14 mouse cellular contexts compared by ENCODE assay signal in the genomic region with DNA sequence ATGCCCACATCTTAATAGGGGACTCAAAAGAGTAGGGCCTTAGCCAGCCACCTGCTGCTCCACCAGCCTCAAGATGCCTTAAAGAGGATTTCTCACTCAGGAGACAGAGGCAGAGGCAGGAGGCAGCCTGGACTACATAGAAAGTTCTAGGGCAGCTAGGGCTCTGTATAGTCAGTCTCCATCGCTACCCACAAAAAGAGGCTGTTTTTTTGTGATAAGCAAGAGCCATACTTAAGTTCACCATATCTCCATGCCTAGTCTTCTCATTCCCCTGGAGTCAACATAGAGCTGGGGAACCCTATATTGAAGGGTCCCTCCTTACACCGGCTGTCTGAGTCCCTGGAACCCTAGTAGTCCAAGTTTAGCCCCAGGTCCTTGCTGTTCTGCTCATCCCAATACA. TPM values are rescaled to one million over a fixed set of nuclear protein-coding genes. Genes with fewer than 3 reads are reported as not detected.
DNase-seq lines count a peak whose midpoint lies in the region; ATAC-seq lines count a peak whose summit lies in the region.
"Had no signal": no experiment of that assay in that cellular context is flagged by ENCODE, and none has a peak within 500 bp of the region (broad histone marks: within the 10 kb centered on the region; RNA-seq: fewer than 3 reads in every experiment).

No protein-coding gene starts in this region.

- no peaks in the 10 kb centered on the region for H3K27me3 ChIP-seq in heart, embryonic 11.5 days (ENCODE audit: control insufficient read depth, insufficient read depth, low read length)
- H3K27me3 ChIP-seq: heart, embryonic 15.5 days had no signal

- no peaks in the 10 kb centered on the region for H3K9me3 ChIP-seq in heart, embryonic 11.5 days (replicated peaks; ENCODE audit: control insufficient read depth, low read length)
- H3K9me3 ChIP-seq: heart, embryonic 15.5 days had no signal

- H3K9ac ChIP-seq in heart, embryonic 11.5 days (ENCODE audit: low read depth, low read length): 0 out of 2 replicates have a peak overlapping the region, but pooled peaks have one; percentile 22
- H3K9ac ChIP-seq: heart, embryonic 15.5 days; lung, embryonic 14.5 days had no signal

- H3K4me1 ChIP-seq in heart, embryonic 11.5 days (ENCODE audit: control insufficient read depth, insufficient read depth, low read length): peaks cover 69% of the 10 kb centered on the region

- H3K27ac ChIP-seq in heart, embryonic 11.5 days (ENCODE audit: low read depth, low read length): no peak overlapping the region
- H3K27ac ChIP-seq: heart, embryonic 15.5 days; kidney, postnatal 0 days; macrophage had no signal

- no peak for DNase-seq in heart, postnatal 36 days
- DNase-seq in c-Kit-positive CD71-positive TER-119-negative erythroid progenitor cells, embryonic 14.5 days (ENCODE audit: low read depth): peak; percentile 51
- peak; percentile 29 for DNase-seq in liver
- no peak for DNase-seq in kidney, postnatal 10 days
- DNase-seq in layer of hippocampus, postnatal 36 days: no peak
- DNase-seq in cerebellum, adult 18-20 months: no peak
- DNase-seq: cerebellum, adult 9-11 months; lung, embryonic 14.5 days; spleen, adult 18-20 months had no signal

- WGBS in heart, embryonic 11.5 days (ENCODE audit: insufficient replicate concordance): 82% methylated on average over 2 of the region's 2 CpGs

- no peak for ATAC-seq in heart, embryonic 11.5 days (replicated peaks; ENCODE audit: insufficient number of reproducible peaks, low FRiP score, low TSS enrichment)
- ATAC-seq in megakaryocyte progenitor cell, adult 5-6 weeks (replicated peaks; ENCODE audit: poor library complexity): peak; percentile 67

- intact Hi-C loops in heart, postnatal 36 days (cut with DNase I): no loop called here

- H3K4me3 ChIP-seq in heart, embryonic 11.5 days (ENCODE audit: low read depth, low read length): no peak overlapping the region
- H3K4me3 ChIP-seq: heart, embryonic 15.5 days had no signal

- H3K36me3 ChIP-seq in heart, embryonic 11.5 days (ENCODE audit: control insufficient read depth, insufficient read depth, low read length): peaks cover 7% of the 10 kb centered on the region
- H3K36me3 ChIP-seq: heart, embryonic 15.5 days had no signal

- H3K4me2 ChIP-seq in heart, embryonic 11.5 days: no peak overlapping the region
- H3K4me2 ChIP-seq: heart, embryonic 15.5 days; lung, embryonic 14.5 days had no signal

RNA-seq across cellular contexts. Expression of gene Brd3os, which starts 28.4 kb away (rescaled TPM):
- polyA plus RNA-seq in heart, embryonic 11.5 days (2014; fragmentation: Nextera tagmentation; extraction: Ambion mirVana): 3.1 and 3.3 TPM in 2 replicates
- total RNA-seq in heart, postnatal 36 days (2021): 1 to 10 TPM; 1.1 to 2.1 TPM
- 0.12 TPM in 1 of 2 replicates, not detected in the other for total RNA-seq in megakaryocyte progenitor cell, adult 5-6 weeks (2015)
- 0.14 TPM in 1 of 2 replicates, not detected in the other for total RNA-seq in megakaryocyte progenitor cell, adult 5-6 weeks (2017)
- 10 to 100 TPM; 22.6 to 24.0 TPM for total RNA-seq in layer of hippocampus, postnatal 36 days (2021)

RNA-seq across cellular contexts. Expression of gene Brd3, which starts 36.9 kb away (rescaled TPM):
- polyA plus RNA-seq in heart, embryonic 11.5 days (2014; fragmentation: Nextera tagmentation; extraction: Ambion mirVana): 99.5 and 116 TPM in 2 replicates
- total RNA-seq in heart, postnatal 36 days (2021): 10 to 100 TPM; 33.1 to 33.9 TPM
- total RNA-seq in megakaryocyte progenitor cell, adult 5-6 weeks (2015): 52.4 and 54.7 TPM in 2 replicates
- total RNA-seq in megakaryocyte progenitor cell, adult 5-6 weeks (2017): 26.7 and 29.4 TPM in 2 replicates
- 10 to 100 TPM; 54.5 to 56.6 TPM for total RNA-seq in layer of hippocampus, postnatal 36 days (2021)

RNA-seq across cellular contexts. Expression of gene Vav2, which starts 43.7 kb away (rescaled TPM):
- polyA plus RNA-seq in heart, embryonic 11.5 days (2014; fragmentation: Nextera tagmentation; extraction: Ambion mirVana): 3.4 and 4.7 TPM in 2 replicates
- total RNA-seq in heart, postnatal 36 days (2021): 10 to 100 TPM; 14.0 to 14.4 TPM
- total RNA-seq in megakaryocyte progenitor cell, adult 5-6 weeks (2015): 4.8 and 7.5 TPM in 2 replicates
- 5.7 and 9.2 TPM in 2 replicates for total RNA-seq in megakaryocyte progenitor cell, adult 5-6 weeks (2017)
- 10 to 100 TPM; 11.2 to 11.5 TPM for total RNA-seq in layer of hippocampus, postnatal 36 days (2021)

RNA-seq across cellular contexts. Expression of gene Wdr5, which starts 44.4 kb away (rescaled TPM):
- 37.2 and 40.1 TPM in 2 replicates for polyA plus RNA-seq in heart, embryonic 11.5 days (2014; fragmentation: Nextera tagmentation; extraction: Ambion mirVana)
- 10 to 100 TPM; 24.4 to 25.6 TPM for total RNA-seq in heart, postnatal 36 days (2021)
- total RNA-seq in megakaryocyte progenitor cell, adult 5-6 weeks (2015): 36.7 and 37.2 TPM in 2 replicates
- total RNA-seq in megakaryocyte progenitor cell, adult 5-6 weeks (2017): 85.6 and 87.3 TPM in 2 replicates
- total RNA-seq in layer of hippocampus, postnatal 36 days (2021): 10 to 100 TPM; 27.1 to 27.7 TPM

Comparison
In these comparisons a context has a peak if more than half of its experiments do, and no peak if none do; other contexts are left out.
1. DNase-seq: peak in c-Kit-positive CD71-positive TER-119-negative erythroid progenitor cells, embryonic 14.5 days (single experiment) and liver (single experiment); none in heart, postnatal 36 days (0 of 2), kidney, postnatal 10 days (single experiment), layer of hippocampus, postnatal 36 days (0 of 2) and cerebellum, adult 18-20 months (0 of 2).
2. RNA of gene Brd3os, which starts 28.4 kb away (total RNA-seq): 22.6 to 24.0 TPM in layer of hippocampus, postnatal 36 days; 1.1 to 2.1 TPM in heart, postnatal 36 days and 0.12 to 0.14 TPM in megakaryocyte progenitor cell, adult 5-6 weeks; every median in the first group is over 4 times any median in the second.